Mouse (Mus musculus): Measurements from ENCODE around the gene Ap1b1.
"Not testable (repeated sequence)": the region's sequence is repeated elsewhere in the genome, so short reads cannot be mapped to it uniquely, and the experiment has no call there.

The Ap1b1 gene

GRCm38 (mm10) chr11:5063561-5064281 lies 77.1 kb downstream of the Ap1b1 start:
- DNase-seq: no peak

DNA sequence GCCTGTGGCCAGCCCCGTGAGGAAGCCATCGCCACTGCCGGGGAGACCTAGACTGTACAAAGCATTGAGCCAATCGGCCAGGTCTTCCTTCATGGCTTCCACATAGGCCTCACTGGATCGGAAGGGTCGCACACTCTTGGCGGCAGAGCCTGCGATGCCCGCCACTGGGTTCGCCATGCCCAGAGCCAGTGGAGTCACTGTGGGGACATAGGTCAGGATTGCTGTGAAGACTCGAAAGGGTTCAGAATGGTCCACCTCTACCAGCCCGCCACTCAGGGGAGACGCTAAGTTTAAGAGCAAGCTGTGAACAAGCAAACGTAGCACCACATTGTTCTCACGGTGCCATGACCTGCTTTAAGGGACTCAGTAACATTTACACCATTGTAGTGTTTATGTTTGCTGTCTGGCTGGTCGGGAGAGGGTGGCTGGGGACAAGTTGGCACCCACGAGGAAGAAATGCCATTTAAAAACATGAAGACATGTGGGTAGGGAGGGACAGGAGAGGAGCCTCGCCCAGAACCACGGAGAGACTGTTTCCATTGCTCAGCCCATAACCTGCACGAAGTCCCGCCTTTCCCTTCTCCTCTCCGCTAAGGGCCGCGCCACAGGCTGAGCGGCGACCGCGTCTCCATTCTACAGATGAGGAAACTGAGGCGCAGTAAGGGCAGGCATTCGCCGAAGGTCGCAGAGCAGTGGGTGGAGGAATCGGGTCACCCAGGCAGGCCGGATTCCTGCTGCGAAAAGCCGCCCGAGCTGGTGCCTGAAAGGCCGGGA lies 77.8 kb downstream of the Ap1b1 start:
- no peak for DNase-seq

- DNase-seq: peak; percentile 87
Measured at GRCm38 (mm10) chr11:5065056-5065821, 78.6 kb downstream of the Ap1b1 start, which contains the start of gene Gas2l1. Gene Gas2l1, minus strand, starts transcription at chr11:5065327.

- DNase-seq: no peak
Measured at GRCm38 (mm10) chr11:5067063-5067462, 80.4 kb downstream of the Ap1b1 start.

DNA sequence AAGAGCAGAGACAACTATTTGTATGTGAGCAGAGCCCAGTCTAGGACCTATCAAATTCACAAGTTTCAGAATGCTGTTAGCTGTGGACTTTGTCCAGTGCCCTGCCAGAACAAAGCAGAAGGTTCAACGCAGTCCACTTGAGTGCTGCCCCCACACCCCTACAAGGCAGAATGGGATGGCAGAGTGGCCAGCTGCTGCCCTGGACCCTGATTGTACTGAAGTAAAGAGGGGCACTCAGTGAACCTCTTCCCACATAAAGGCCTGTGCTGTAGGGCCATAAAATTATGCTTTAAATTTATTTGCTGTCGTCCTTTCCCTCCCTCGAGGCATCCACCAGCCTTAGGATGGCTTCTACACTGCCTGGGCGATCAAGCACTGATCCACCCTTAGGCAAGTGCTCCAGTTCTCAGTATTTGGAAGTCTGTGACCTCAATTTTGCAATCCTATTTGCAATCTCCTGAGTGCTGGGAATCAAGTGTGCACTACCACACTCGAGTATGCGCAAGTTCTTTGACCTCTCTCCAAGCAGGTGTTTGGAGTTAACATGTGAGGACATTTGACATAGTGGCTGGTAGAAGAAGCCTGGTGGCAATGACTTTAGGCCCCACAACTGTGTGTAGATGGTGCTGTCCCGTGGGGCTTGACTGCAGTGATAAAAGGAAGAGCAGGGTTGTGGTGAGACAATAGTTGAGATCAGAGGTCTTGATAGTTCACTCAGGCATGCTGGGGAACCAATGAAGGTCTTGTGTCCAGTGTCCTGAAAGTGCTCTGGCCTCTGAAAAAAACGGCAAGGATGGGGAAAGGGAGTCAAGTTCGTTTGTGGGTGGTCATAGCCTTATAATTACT lies 81.7 kb downstream of the Ap1b1 start:
- no peak for DNase-seq

DNA sequence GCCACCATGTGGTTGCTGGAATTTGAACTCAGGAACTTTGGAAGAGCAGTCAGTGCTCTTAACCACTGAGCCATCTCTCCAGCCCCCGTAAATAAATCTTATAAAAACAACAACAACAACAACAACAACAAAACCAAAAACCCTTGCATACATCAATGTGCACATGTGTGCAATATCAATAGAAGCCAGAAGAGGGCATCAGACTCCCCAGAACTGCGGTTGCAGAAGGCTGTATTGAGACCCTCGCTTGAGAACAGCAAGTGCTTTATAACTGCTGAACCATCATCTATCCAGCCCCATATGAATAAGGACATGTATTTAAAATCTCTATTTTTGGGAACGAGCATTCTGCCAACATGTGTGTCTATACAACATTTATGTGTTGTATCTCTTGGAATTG lies 88.3 kb downstream of the Ap1b1 start:
- DNase-seq: no peak

GRCm38 (mm10) chr11:5075760-5076159 lies 89.1 kb downstream of the Ap1b1 start:
- no peak for DNase-seq

- not testable (repeated sequence) for DNase-seq
Measured at GRCm38 (mm10) chr11:5076843-5077242, 90.2 kb downstream of the Ap1b1 start.

DNA sequence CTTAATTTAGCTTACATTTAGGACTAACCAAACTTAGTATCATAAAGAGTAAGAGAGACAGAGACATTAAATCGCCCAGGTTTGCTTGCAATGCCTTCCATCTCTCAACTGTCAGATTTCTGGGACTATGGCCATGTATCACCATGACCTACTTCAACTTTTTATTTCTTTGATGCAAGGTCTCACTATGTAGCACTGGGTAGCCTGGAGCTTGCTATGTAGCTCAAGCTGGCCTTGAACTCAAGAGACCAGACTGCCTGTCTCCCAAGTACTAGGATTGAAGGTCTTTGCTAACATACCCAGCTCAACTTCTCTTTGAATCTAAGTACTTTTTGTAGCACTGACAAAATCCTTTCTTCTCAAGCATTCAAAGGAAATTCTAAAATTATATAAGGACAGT lies 102.5 kb downstream of the Ap1b1 start:
- DNase-seq: no peak

GRCm38 (mm10) chr11:5091706-5092105 lies 105.1 kb downstream of the Ap1b1 start:
- DNase-seq: no peak
